Mouse (Mus musculus) brown adipose tissue, adult 24 weeks (tissue): ENCODE data around the gene Mrps16. TPM values are rescaled to one million over a fixed set of nuclear protein-coding genes. Genes with fewer than 3 reads are reported as not detected.

Source experiments
- polyA plus RNA-seq: library from polyadenylated mRNA; stranded (reverse); fragments of >200 nt; gene quantifications from 2 replicates; pipeline ENCODE4 v1.2.4, GENCODE M21; 2012; ENCODE audit not compliant: missing spikeins, insufficient read depth, insufficient read length

Gene Mrps16
- polyA plus RNA-seq, 1 experiment: 161 TPM

Other genes starting within 250 kb of the Mrps16 start
- 0.54 and 0.59 TPM in 2 replicates for gene Kcnk5, start 211.8 kb downstream of the Mrps16 start, polyA plus RNA-seq
- gene Kcnk16, start 124.4 kb downstream of the Mrps16 start, polyA plus RNA-seq: not detected in 2 replicates
- 92.5 and 106 TPM in 2 replicates for gene Nudt13, start 98.9 kb downstream of the Mrps16 start, polyA plus RNA-seq
- 18.7 and 18.9 TPM in 2 replicates for gene Ecd, start 45.5 kb downstream of the Mrps16 start, polyA plus RNA-seq
- 51.1 and 52.7 TPM in 2 replicates for gene Fam149b, start 45.5 kb downstream of the Mrps16 start, polyA plus RNA-seq
- 19.8 and 23.9 TPM in 2 replicates for gene Dnajc9, start 4.7 kb downstream of the Mrps16 start, polyA plus RNA-seq
- not detected in 2 replicates for gene Cfap70, start 58.6 kb upstream of the Mrps16 start, polyA plus RNA-seq
- gene Anxa7, start 86.5 kb upstream of the Mrps16 start, polyA plus RNA-seq: 77.1 and 98.1 TPM in 2 replicates
- gene Mss51, start 103.3 kb upstream of the Mrps16 start, polyA plus RNA-seq: not detected in 2 replicates
- 53.9 and 58.3 TPM in 2 replicates for gene Ppp3cb, start 152.9 kb upstream of the Mrps16 start, polyA plus RNA-seq
- 1.5 and 2.0 TPM in 2 replicates for gene Usp54, start 247.4 kb upstream of the Mrps16 start, polyA plus RNA-seq